Mouse (Mus musculus) small intestine, adult 2 months (tissue): ENCODE results near the gene Ankrd50.

Experiments
- CTCF ChIP-seq: fragments of 200-500 bp; IDR thresholded peaks from 2 replicates; pipeline ENCODE4 v1.5.1; 2012; ENCODE audit warnings: low read depth, mild to moderate bottlenecking, control low read depth, inconsistent platforms, low read length, moderate library complexity, mixed read lengths; ENCODE audit not compliant: insufficient replicate concordance, insufficient read length; ENCODE audit errors: extremely low read depth
- POLR2A ChIP-seq: fragments of 200-500 bp; IDR thresholded peaks from 2 replicates; pipeline ENCODE4 v1.6.1; 2012; ENCODE audit warnings: low read depth, mild to moderate bottlenecking, control low read depth, inconsistent platforms, low read length, moderate library complexity

GRCm38 (mm10) chr3:38519971-38520370 lies 35.3 kb upstream of the Ankrd50 start:
- TF ChIP-seq CTCF (no peak), POLR2A (no peak)
